Mouse (Mus musculus) hindbrain, embryonic 16.5 days (tissue): Measurements from ENCODE around the gene N6amt1. TPM values are rescaled to one million over a fixed set of nuclear protein-coding genes. Genes with fewer than 3 reads are reported as not detected.

Experiments
- polyA plus RNA-seq: library from polyadenylated mRNA; unstranded; fragments of >200 nt; fragmentation: Nextera tagmentation; extraction: Ambion mirVana; gene quantifications from 2 replicates; pipeline ENCODE4 v1.2.1, GENCODE M21; 2015

Gene N6amt1
- polyA plus RNA-seq, 1 experiment from 2014 or later = 22.4 TPM

Other genes with a start within 250 kb of the N6amt1 start
- gene Ltn1, start 78.4 kb downstream of the N6amt1 start, polyA plus RNA-seq = 20.7 and 22.5 TPM in 2 replicates
- 16.3 and 16.5 TPM in 2 replicates for gene Rwdd2b, start 86.4 kb downstream of the N6amt1 start, polyA plus RNA-seq
- gene Usp16, start 100.5 kb downstream of the N6amt1 start, polyA plus RNA-seq = 41.4 and 42.8 TPM in 2 replicates
- 395 and 404 TPM in 2 replicates for gene Cct8, start 141.7 kb downstream of the N6amt1 start, polyA plus RNA-seq
- gene Map3k7cl, start 199.1 kb downstream of the N6amt1 start, polyA plus RNA-seq = 0.25 TPM in 1 of 2 replicates, not detected in the other